Mouse (Mus musculus) layer of hippocampus, postnatal 36 days (tissue): ENCODE results near the gene Odf2l. TPM values are rescaled to one million over a fixed set of nuclear protein-coding genes. Genes with fewer than 3 reads are reported as not detected.

ENCODE experiments used
- total RNA-seq, 2 experiments: library from RNA; stranded (reverse); gene quantifications; 2 replicates each; pipeline ENCODE4 v1.2.3; 2021

The Odf2l gene
- total RNA-seq, 2 experiments from 2014 or later: 24.3 to 26.2 TPM

Other genes starting within 250 kb of the Odf2l start
- gene Clca4b, start 186.1 kb upstream of the Odf2l start, total RNA-seq: not detected
- not detected for gene Clca4a, start 143.5 kb upstream of the Odf2l start, total RNA-seq
- not detected for gene Clca1, start 85.8 kb upstream of the Odf2l start, total RNA-seq
- gene Clca2, start 19.1 kb upstream of the Odf2l start, total RNA-seq: not detected
- under 1 TPM; 0.05 to 0.13 TPM for gene Col24a1, start 173.9 kb downstream of the Odf2l start, total RNA-seq